Mouse (Mus musculus) neural tube, embryonic 15.5 days (tissue): ENCODE data around the gene Tcf7l2. TPM values are rescaled to one million over a fixed set of nuclear protein-coding genes. Genes with fewer than 3 reads are reported as not detected.

ENCODE experiments used
- ATAC-seq: fragments of 200-750 bp; cut with Nextera tagmentation; 2 replicates; pipeline ENCODE4 v1.8.0; 2017; ENCODE audit warnings: mild to moderate bottlenecking, moderate TSS enrichment, moderate library complexity; ENCODE audit not compliant: low FRiP score
- H3K27ac ChIP-seq: fragments of 300-500 bp; sonication (generic); replicated peaks from 2 replicates; pipeline ENCODE4 v1.5.1; 2015; ENCODE audit warnings: mild to moderate bottlenecking, inconsistent platforms
- H3K27me3 ChIP-seq: fragments of 300-500 bp; sonication (generic); replicated peaks from 2 replicates; pipeline ENCODE4 v1.6.1; 2015; ENCODE audit warnings: inconsistent platforms
- H3K36me3 ChIP-seq: fragments of 300-500 bp; sonication (generic); 2 replicates; pipeline ENCODE4 v1.6.1; 2015; ENCODE audit warnings: inconsistent platforms
- H3K4me1 ChIP-seq: fragments of 300-500 bp; sonication (generic); 2 replicates; pipeline ENCODE4 v1.6.1; 2015; ENCODE audit warnings: inconsistent platforms
- H3K4me2 ChIP-seq: fragments of 300-500 bp; sonication (generic); 2 replicates; pipeline ENCODE4 v1.6.1; 2015; ENCODE audit warnings: inconsistent platforms, mild to moderate bottlenecking, moderate library complexity
- H3K4me3 ChIP-seq: fragments of 300-500 bp; sonication (generic); replicated peaks from 2 replicates; pipeline ENCODE4 v1.5.1; 2015; ENCODE audit warnings: mild to moderate bottlenecking, inconsistent platforms
- H3K9ac ChIP-seq: fragments of 300-500 bp; sonication (generic); replicated peaks from 2 replicates; pipeline ENCODE4 v1.6.1; 2015; ENCODE audit warnings: mild to moderate bottlenecking, inconsistent platforms
- H3K9me3 ChIP-seq: fragments of 300-500 bp; sonication (generic); replicated peaks from 2 replicates; pipeline ENCODE4 v1.6.1; 2016; ENCODE audit warnings: inconsistent platforms
- WGBS: fragments of 180-500 bp; shearing (Covaris S2); methylation state at CpG from one replicate; pipeline ENCODE4 v1.1.7; 2015; ENCODE audit warnings: mixed read lengths; 5-methylcytosine and 5-hydroxymethylcytosine counted together
- polyA plus RNA-seq: library from polyadenylated mRNA; unstranded; fragments of >200 nt; fragmentation: Nextera tagmentation; extraction: Ambion mirVana; gene quantifications from 2 replicates; pipeline ENCODE4 v1.2.1, GENCODE M21; 2015

The Tcf7l2 gene
- polyA plus RNA-seq, 1 experiment from 2014 or later, result 13.3 TPM

DNA sequence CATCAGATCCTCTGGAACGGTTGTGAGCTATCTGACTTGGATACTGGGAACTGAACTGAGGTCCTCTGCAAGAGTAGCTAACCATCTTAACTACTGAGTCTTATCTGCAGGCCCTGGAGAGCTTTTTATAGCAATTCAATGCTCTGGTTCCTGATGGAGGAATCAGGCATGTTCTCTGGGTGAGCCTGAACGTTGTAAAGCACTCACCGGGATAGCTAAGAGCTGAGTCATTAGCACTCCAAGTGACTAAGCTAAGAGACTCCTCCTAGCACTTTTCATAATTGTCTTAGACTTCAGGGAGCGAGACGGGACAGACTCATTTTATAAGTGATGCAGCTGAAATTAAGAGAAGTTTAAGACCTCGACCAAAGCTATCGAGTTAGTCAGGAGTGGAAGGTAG, 53.7 kb downstream of the Tcf7l2 start:
- ATAC-seq, result no peak
- WGBS, result 84% methylated on average over 7 of the region's 7 CpGs

DNA sequence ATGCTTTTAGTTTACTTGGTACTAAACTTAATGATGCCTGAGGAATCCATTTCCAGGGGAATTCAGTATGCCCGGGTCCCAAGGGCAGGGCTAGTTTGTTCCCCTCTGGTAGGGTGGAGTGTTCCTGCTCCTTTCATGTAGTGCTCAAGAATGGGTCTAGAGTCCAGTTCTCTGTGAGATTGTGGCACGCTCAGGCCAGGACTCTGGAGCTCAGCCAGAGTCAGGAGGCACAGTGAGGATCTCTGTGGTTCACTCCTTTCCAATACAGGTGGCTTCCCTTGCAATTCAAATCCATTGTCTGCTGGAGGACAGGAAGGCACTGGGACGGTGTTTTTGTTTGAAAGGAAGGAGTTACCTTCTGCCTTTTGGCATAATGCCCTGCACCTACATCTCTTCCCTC, 56.2 kb downstream of the Tcf7l2 start:
- 67% methylated on average over 3 of the region's 3 CpGs for WGBS
- ATAC-seq, result no peak
- H3K27ac ChIP-seq, result no peak overlapping the region
- H3K36me3 ChIP-seq, result no peaks in the 10 kb centered on the region
- no peaks in the 10 kb centered on the region for H3K9me3 ChIP-seq
- H3K4me3 ChIP-seq, result no peak overlapping the region
- peaks cover 7% of the 10 kb centered on the region for H3K4me1 ChIP-seq
- H3K4me2 ChIP-seq, result no peak overlapping the region
- no peaks in the 10 kb centered on the region for H3K27me3 ChIP-seq
- H3K9ac ChIP-seq, result no peak overlapping the region

More for the DNA sequence above, 53.7 kb downstream of the Tcf7l2 start:
- H3K9ac ChIP-seq, result no peak overlapping the region
- no peak overlapping the region for H3K4me3 ChIP-seq
- no peaks in the 10 kb centered on the region for H3K9me3 ChIP-seq
- H3K4me1 ChIP-seq, result peaks cover 9% of the 10 kb centered on the region
- no peaks in the 10 kb centered on the region for H3K27me3 ChIP-seq
- no peak overlapping the region for H3K4me2 ChIP-seq
- H3K36me3 ChIP-seq, result no peaks in the 10 kb centered on the region
- no peak overlapping the region for H3K27ac ChIP-seq

DNA sequence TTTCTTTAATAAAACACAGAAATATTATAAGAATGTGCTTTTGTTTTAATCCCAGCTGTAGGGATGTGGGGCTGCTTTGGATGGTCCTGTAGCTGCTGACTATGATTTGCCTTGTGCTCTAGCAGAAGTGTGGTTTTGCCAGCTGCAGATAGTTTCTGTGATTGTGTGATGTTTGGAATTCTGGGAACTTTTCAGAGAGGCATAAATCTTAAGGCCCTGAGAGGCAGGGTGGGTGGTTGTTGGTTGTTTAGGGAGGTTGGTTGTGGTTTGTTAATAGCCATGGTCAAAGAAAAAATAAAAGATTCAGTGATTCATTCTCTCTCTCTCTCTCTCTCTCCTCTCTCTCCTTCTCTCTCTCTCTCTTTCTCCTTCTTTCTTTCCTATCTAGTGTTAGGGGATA, 57.8 kb downstream of the Tcf7l2 start:
- no peak overlapping the region for H3K9ac ChIP-seq
- no peak for ATAC-seq
- H3K36me3 ChIP-seq, result no peaks in the 10 kb centered on the region
- H3K9me3 ChIP-seq, result no peaks in the 10 kb centered on the region
- no peak overlapping the region for H3K27ac ChIP-seq
- H3K27me3 ChIP-seq, result no peaks in the 10 kb centered on the region
- H3K4me3 ChIP-seq, result no peak overlapping the region
- H3K4me1 ChIP-seq, result peaks cover 7% of the 10 kb centered on the region
- no peak overlapping the region for H3K4me2 ChIP-seq

DNA sequence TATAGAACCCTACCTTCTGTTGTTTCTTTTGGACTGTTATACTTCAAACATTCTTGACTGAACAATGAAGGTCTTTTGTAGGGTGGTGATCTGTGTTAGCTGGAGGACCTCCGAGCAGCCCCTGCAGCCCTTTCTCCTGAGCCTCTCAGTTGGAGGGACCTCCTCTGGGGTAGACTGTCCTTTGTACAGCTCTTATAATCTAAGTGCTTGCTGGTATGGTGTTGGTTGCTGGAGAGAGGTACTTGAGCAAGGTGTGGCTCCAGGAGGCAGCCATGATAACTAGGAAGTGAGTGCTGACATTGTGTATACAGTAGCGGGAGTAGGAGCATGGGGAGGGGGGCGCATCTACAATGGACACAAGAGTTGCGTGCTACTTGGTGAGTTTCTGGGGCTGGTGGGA, 58.4 kb downstream of the Tcf7l2 start:
- Histone ChIP-seq H3K4me1 (peaks cover 7% of the 10 kb centered on the region; the same call in 1 of the 2 replicates), H3K9ac (no peak overlapping the region), H3K4me2 (no peak overlapping the region), H3K36me3 (no peaks in the 10 kb centered on the region), H3K27me3 (no peaks in the 10 kb centered on the region), H3K9me3 (no peaks in the 10 kb centered on the region), H3K27ac (no peak overlapping the region), H3K4me3 (no peak overlapping the region)
- no peak for ATAC-seq
- WGBS, result 96% methylated on average over 4 of the region's 4 CpGs

DNA sequence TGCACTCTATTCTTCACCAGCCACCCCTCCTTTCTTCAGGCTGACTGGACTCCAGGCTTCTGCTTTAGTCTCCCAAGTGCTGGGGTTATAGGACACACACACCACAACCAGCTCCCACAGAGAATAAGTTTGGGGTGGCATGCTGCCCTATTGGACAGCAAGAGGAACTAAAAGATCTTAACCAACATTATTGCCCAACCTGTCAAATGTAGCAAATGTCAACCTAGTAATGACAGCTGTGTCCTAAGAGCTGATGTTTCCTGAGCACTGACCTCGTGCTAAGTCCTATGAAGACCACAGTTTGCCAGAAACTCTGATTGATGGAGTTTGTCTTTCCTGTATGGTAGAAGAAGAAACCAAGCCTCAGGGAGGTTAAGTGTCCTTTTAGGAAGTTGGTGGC, 61.5 kb downstream of the Tcf7l2 start:
- Histone ChIP-seq H3K4me3 (no peak overlapping the region), H3K27ac (no peak overlapping the region), H3K4me1 (peaks cover 14% of the 10 kb centered on the region), H3K27me3 (no peaks in the 10 kb centered on the region), H3K9ac (no peak overlapping the region), H3K9me3 (no peaks in the 10 kb centered on the region), H3K36me3 (no peaks in the 10 kb centered on the region), H3K4me2 (no peak overlapping the region)
- 80% methylated on average over 1 of the region's 1 CpGs for WGBS
- no peak for ATAC-seq

DNA sequence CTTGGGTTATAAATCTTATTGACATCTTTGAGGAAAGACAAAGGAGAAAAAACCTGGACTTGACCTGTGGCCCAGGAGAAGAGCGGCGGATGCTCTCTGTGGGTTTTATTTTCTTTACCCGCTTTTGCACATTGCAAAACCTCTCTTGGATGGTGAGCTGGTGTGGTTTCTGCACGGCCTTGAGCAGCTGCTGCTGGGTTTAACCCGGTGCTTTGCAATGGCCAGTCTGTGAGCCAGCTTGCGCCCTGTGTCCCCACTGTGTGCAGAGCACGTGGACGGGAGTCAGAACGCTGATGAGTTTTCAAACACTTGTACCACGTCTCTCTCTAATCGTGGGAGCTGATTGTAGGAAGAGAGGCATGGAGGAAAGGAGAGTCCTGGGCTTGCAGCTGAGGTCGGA, 62.2 kb downstream of the Tcf7l2 start:
- Histone ChIP-seq H3K9ac (no peak overlapping the region), H3K4me1 (peaks cover 14% of the 10 kb centered on the region), H3K4me2 (no peak overlapping the region), H3K9me3 (no peaks in the 10 kb centered on the region), H3K4me3 (no peak overlapping the region), H3K36me3 (no peaks in the 10 kb centered on the region), H3K27ac (no peak overlapping the region), H3K27me3 (no peaks in the 10 kb centered on the region)
- WGBS, result 84% methylated on average over 12 of the region's 12 CpGs
- no peak for ATAC-seq

DNA sequence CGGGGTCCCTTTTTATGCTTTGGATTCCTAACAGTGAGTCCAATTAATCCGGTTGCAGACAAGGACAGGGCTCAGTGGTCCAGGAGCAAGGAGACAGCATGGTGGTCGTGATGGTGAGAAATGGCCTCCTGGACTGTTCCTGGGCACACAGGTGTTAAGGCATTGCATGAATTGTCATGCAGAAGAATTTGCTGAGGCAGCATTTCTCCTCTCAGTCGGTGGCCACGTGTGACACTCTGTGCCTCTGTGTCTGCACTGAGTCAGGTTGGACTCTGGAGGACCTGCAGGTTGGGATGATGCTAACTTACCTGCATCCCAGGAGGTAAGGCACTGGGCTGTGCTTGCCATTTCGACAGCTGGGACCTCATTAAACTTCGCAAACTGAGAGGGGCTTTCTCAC, 63.2 kb downstream of the Tcf7l2 start:
- Histone ChIP-seq H3K36me3 (no peaks in the 10 kb centered on the region), H3K4me3 (no peak overlapping the region), H3K27ac (no peak overlapping the region), H3K4me1 (peaks cover 14% of the 10 kb centered on the region), H3K27me3 (no peaks in the 10 kb centered on the region), H3K9ac (no peak overlapping the region), H3K4me2 (no peak overlapping the region), H3K9me3 (no peaks in the 10 kb centered on the region)
- no peak; the same call in 1 of the 2 replicates for ATAC-seq
- WGBS, result 74% methylated on average over 7 of the region's 7 CpGs

DNA sequence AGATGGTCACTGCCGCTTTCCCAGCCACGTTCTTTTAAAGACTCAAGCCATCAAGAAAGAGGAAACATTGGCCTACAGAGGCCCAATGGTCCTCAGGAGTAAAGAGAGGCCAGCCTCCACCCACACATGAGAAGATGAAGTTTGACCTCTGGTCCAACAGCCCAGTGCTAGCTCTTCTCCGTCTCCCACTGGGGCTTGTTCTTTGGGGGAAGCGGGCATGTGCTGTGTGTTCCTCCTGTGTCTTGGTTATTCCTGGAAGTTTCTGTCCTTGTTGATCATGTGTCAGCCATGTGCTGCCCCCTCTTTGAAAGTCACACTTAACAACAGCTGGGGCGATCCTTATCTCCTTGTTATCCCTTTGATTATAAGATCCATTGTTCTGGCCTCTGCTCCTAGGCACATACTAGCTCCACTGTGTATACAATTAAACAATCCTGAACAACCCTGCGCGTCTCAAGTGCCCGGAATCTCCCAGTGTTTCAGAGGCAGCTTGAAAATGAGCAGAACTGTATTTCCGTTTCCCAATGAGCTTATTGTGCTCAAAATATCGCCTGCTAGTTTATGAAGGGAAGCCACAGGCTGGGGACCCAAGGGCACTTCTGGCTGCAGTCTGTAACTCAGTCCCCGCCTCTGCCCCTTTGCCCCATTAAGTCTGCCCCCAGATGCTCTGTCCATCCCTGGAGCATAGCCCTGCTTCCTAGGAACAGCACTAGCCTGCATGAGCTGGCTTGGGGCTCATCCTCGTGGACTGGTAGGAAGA, 65.0 kb downstream of the Tcf7l2 start:
- WGBS, result 59% methylated on average over 12 of the region's 12 CpGs
- Histone ChIP-seq H3K27ac (no peak overlapping the region), H3K4me2 (no peak overlapping the region), H3K4me3 (no peak overlapping the region), H3K36me3 (no peaks in the 10 kb centered on the region), H3K9me3 (no peaks in the 10 kb centered on the region), H3K27me3 (no peaks in the 10 kb centered on the region), H3K9ac (no peak overlapping the region), H3K4me1 (peaks cover 14% of the 10 kb centered on the region)
- no peak for ATAC-seq

DNA sequence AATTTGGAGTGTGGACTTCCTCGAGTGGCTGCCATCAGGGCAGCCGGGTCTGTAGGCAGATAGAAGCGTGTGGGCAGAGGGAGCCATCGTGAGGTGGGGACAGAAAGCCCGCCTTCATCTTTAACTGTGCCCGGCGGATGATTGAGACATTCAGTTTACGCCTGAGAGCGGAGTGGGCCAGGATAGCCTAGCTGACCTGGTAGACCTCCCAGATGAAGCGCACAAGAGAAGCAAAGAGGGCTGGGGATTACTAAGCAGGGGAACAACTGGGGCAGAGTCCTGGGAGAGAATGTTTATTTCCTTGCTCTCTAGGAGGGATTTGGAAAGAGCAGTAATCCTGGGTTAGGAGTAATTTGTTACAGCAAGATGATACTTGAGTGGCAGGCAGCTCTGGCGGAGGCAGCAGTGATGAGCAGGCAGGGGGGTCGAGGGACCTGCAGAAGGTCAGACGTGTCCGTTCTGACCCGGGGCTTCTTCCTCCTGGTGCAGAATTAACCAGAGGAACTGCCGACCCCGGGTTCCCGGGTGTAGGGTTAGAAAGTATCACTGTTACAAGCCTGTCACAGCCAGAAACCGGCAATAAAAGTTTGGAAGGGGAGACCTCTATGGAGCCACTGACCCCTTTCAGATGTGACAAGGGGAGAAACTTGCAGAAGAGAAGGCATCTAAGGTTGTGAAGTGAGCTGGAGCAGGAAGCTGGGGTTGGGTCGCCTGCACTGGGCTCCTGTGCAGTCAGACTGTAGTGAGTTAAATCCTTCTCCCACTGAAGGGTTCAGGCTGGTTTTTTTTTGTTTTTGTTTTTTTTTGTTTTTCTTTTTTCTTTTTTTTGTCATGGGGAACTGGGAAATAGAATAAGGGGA, 65.8 kb downstream of the Tcf7l2 start:
- no peaks in the 10 kb centered on the region for H3K27me3 ChIP-seq
- ATAC-seq, result no peak
- no peak overlapping the region for H3K4me2 ChIP-seq
- H3K27ac ChIP-seq, result no peak overlapping the region
- H3K4me3 ChIP-seq, result no peak overlapping the region
- no peak overlapping the region for H3K9ac ChIP-seq
- no peaks in the 10 kb centered on the region for H3K36me3 ChIP-seq
- 30% methylated on average over 20 of the region's 20 CpGs for WGBS
- H3K4me1 ChIP-seq, result peaks cover 14% of the 10 kb centered on the region
- no peaks in the 10 kb centered on the region for H3K9me3 ChIP-seq

DNA sequence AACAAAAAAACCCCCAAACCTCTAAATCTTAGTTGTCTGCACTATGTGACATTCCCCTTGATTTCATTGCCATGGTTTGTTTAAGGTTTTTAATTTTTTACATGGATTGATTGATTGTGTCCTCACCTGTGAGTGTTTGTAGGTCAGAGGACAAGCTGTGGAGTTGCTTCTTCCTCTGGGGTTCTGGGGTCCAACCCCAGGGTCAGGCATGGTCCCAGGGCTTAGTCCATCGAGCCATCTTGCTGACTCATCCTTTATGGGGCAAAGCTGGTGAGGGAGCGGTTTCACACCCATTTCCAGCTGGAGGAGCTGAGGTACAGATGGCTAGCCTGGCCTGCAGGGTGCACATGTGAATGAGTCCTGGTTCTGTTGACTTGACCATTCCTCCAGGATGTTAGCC, 66.7 kb downstream of the Tcf7l2 start:
- no peak overlapping the region for H3K9ac ChIP-seq
- H3K36me3 ChIP-seq, result no peaks in the 10 kb centered on the region
- H3K27ac ChIP-seq, result no peak overlapping the region
- no peak overlapping the region for H3K4me3 ChIP-seq
- peaks cover 14% of the 10 kb centered on the region for H3K4me1 ChIP-seq
- no peak overlapping the region for H3K4me2 ChIP-seq
- no peaks in the 10 kb centered on the region for H3K9me3 ChIP-seq
- H3K27me3 ChIP-seq, result no peaks in the 10 kb centered on the region
- WGBS, result 83% methylated on average over 2 of the region's 2 CpGs
- no peak for ATAC-seq

DNA sequence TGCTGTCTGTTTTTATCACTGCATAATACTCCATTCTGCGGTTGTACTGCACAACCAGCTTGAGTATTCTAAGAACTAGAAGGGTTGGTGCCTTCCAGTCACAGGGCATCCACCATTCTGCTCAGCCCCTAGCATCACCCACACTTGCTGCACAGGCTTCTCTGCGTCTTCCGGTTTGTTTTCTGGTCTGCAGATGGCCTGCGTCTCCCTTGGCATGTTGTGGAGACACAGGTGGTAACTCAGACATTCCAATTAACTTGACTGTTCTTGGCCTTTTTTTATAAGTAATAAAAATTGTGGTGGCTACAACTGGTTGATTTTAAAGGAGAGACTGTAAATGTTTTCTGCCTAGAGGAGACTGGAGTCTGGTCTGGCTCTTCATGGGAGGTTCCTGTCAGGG, 67.9 kb downstream of the Tcf7l2 start:
- no peak overlapping the region for H3K9ac ChIP-seq
- no peak for ATAC-seq
- H3K4me2 ChIP-seq, result no peak overlapping the region
- H3K9me3 ChIP-seq, result no peaks in the 10 kb centered on the region
- no peak overlapping the region for H3K4me3 ChIP-seq
- no peaks in the 10 kb centered on the region for H3K36me3 ChIP-seq
- no peak overlapping the region for H3K27ac ChIP-seq
- H3K4me1 ChIP-seq, result peaks cover 14% of the 10 kb centered on the region
- H3K27me3 ChIP-seq, result no peaks in the 10 kb centered on the region
- 88% methylated on average over 4 of the region's 4 CpGs for WGBS

DNA sequence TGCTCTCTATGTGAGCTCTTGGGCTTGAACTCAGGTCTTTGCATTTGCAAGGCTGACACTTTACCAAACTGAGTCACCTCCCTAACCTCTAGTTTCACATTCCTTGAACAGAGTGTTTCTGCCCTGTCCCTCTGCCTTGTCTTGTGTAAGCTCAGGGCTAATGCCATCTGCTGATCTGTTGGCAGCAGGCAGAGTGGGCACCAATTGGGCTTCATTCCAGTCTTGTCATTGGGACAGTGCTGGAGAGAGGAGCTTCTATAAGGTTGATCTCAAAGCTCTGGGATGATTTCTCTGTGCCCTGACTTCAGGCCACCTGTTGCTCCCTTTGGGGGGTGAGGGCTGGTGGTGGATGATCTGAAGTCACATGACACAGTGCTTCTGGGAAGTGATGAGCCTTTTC, 70.6 kb downstream of the Tcf7l2 start:
- no peaks in the 10 kb centered on the region for H3K27me3 ChIP-seq
- no peak overlapping the region for H3K4me3 ChIP-seq
- ATAC-seq, result no peak

More for the DNA sequence above, 70.6 kb downstream of the Tcf7l2 start:
- Histone ChIP-seq H3K9me3 (no peaks in the 10 kb centered on the region), H3K27ac (no peak overlapping the region), H3K4me2 (no peak overlapping the region), H3K9ac (no peak overlapping the region), H3K4me1 (peaks cover 16% of the 10 kb centered on the region), H3K36me3 (no peaks in the 10 kb centered on the region)
